Mouse (Mus musculus) c-Kit-positive CD71-positive TER-119-negative erythroid progenitor cells, embryonic 14.5 days (primary cell): ENCODE results near the gene Fxyd1.

Experiments used
- DNase-seq: peaks from one replicate; pipeline ENCODE4 v3.0.0-alpha.2; 2013; ENCODE audit warnings: low read depth

The Fxyd1 gene

GRCm38 (mm10) chr7:31017104-31017901, 39.7 kb downstream of the Fxyd1 start:
- DNase-seq: no peak

- DNase-seq: no peak
Measured at GRCm38 (mm10) chr7:31012971-31013370, 44.0 kb downstream of the Fxyd1 start.

GRCm38 (mm10) chr7:31008889-31009288, 48.1 kb downstream of the Fxyd1 start:
- DNase-seq: no peak

GRCm38 (mm10) chr7:31008175-31008574, 48.8 kb downstream of the Fxyd1 start:
- no peak for DNase-seq

GRCm38 (mm10) chr7:31007775-31008174, 49.2 kb downstream of the Fxyd1 start:
- DNase-seq: no peak

GRCm38 (mm10) chr7:31002650-31003049, 54.3 kb downstream of the Fxyd1 start:
- DNase-seq: no peak
